Mouse (Mus musculus) thymus, adult 2 months (tissue): ENCODE data around the gene Isg20l2. TPM values are rescaled to one million over a fixed set of nuclear protein-coding genes. Genes with fewer than 3 reads are reported as not detected.
"Not testable (repeated sequence)": the region's sequence is repeated elsewhere in the genome, so short reads cannot be mapped to it uniquely, and the experiment has no call there.

Experiments
- DNase-seq: peaks from one replicate; pipeline ENCODE4 v3.0.0; 2021
- H3K27ac ChIP-seq: fragments of 200-500 bp; 2 replicates; pipeline ENCODE4 v1.5.1; 2012; ENCODE audit warnings: low read length, control low read depth; ENCODE audit not compliant: control insufficient read depth, insufficient read depth
- H3K27me3 ChIP-seq: fragments of 200-500 bp; 2 replicates; pipeline ENCODE4 v1.6.1; 2012; ENCODE audit warnings: mild to moderate bottlenecking, low read length, moderate library complexity, mixed read lengths; ENCODE audit not compliant: control insufficient read depth, insufficient read depth
- H3K36me3 ChIP-seq: fragments of 200-500 bp; 2 replicates; pipeline ENCODE4 v1.6.1; 2012; ENCODE audit warnings: mild to moderate bottlenecking, low read length, moderate library complexity; ENCODE audit not compliant: control insufficient read depth, insufficient read depth
- H3K4me1 ChIP-seq: fragments of 200-500 bp; replicated peaks from 2 replicates; pipeline ENCODE4 v1.6.1; 2012; ENCODE audit warnings: low read length; ENCODE audit not compliant: control insufficient read depth, insufficient read depth
- H3K4me3 ChIP-seq: fragments of 200-500 bp; 2 replicates; pipeline ENCODE4 v1.5.1; 2012; ENCODE audit warnings: mild to moderate bottlenecking, low read length, control low read depth, moderate library complexity; ENCODE audit not compliant: control insufficient read depth, insufficient read depth
- CTCF ChIP-seq: fragments of 200-500 bp; IDR thresholded peaks from 2 replicates; pipeline ENCODE4 v1.5.1; 2012; ENCODE audit warnings: mild to moderate bottlenecking, control low read depth, low read length, moderate library complexity, borderline replicate concordance; ENCODE audit not compliant: control insufficient read depth, poor library complexity, insufficient read depth; ENCODE audit errors: extremely low read depth
- POLR2A ChIP-seq: fragments of 200-500 bp; IDR thresholded peaks from 2 replicates; pipeline ENCODE4 v1.6.1; 2012; ENCODE audit warnings: mild to moderate bottlenecking, low read length, control low read depth, moderate library complexity; ENCODE audit not compliant: control insufficient read depth, poor library complexity, insufficient read depth; ENCODE audit errors: extremely low read depth
- whole genome bisulfite sequencing: fragments of 180-500 bp; shearing (Covaris S2); methylation state at CpG from one replicate; pipeline ENCODE4 v1.1.7; 2018; 5-methylcytosine and 5-hydroxymethylcytosine counted together
- polyA plus RNA-seq: library from polyadenylated mRNA; depleted of rRNA; stranded (reverse); fragments of >200 nt; gene quantifications from 2 replicates; pipeline ENCODE4 v1.2.3, GENCODE M21; 2012

Isg20l2 gene
- polyA plus RNA-seq, 1 experiment, result 31.6 TPM

DNA sequence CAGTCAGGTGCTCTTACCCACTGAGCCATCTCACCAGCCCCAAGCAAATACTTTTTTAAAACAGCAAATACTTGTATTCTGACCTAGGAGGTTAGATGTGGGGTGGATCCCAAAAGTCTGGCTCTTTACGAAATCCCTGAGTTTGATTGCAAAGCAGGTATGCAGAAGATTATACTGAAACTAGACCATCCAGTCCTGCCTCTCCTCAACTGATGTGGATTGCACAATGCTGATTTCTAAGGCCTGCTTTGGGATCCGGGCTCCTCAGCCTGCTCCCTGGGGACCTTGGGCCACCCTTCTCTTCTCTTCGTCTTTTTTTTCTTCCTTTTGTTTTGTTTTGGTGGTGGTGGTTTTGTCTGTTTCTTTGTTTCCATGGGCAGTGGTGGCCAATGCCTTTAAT lies 38.6 kb upstream of the Isg20l2 start:
- TF ChIP-seq POLR2A (no peak), CTCF (no peak)
- 91% methylated on average over 3 of the region's 3 CpGs for WGBS
- H3K27ac ChIP-seq, result no peak overlapping the region
- H3K27me3 ChIP-seq, result no peaks in the 10 kb centered on the region
- DNase-seq, result no peak
- H3K36me3 ChIP-seq, result no peaks in the 10 kb centered on the region
- H3K4me3 ChIP-seq, result no peak overlapping the region
- no peaks in the 10 kb centered on the region for H3K4me1 ChIP-seq

DNA sequence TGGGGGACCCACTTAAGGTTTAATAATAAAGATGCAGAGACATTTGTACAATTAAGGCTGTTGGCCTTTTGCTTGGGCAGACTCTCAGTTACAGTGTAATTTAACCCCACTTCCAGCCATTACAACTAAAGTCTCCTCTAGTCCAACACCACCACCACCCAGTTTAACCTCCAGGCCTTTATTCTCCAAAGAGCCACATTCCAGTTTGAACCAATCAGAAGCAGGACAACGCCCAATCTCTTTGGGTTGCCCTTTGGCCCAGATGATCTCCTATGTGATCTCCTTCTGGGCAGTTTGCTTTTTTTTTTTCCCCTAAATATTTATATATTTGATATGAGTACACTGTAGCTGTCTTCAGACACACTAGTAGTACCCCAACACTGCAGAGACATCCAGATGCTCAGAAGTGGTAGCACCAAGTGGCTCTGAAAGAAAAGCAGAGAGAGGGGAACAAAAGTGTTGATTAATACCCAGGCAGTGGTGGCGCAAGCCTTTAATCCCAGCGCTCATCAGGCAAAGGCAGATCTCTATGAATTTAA lies 36.7 kb upstream of the Isg20l2 start:
- no peak for DNase-seq
- Histone ChIP-seq H3K36me3 (no peaks in the 10 kb centered on the region), H3K27me3 (no peaks in the 10 kb centered on the region), H3K4me1 (no peaks in the 10 kb centered on the region), H3K4me3 (no peak overlapping the region), H3K27ac (no peak overlapping the region)
- 96% methylated on average over 3 of the region's 3 CpGs for WGBS
- no peak for TF ChIP-seq CTCF
- TF ChIP-seq POLR2A, result no peak

DNA sequence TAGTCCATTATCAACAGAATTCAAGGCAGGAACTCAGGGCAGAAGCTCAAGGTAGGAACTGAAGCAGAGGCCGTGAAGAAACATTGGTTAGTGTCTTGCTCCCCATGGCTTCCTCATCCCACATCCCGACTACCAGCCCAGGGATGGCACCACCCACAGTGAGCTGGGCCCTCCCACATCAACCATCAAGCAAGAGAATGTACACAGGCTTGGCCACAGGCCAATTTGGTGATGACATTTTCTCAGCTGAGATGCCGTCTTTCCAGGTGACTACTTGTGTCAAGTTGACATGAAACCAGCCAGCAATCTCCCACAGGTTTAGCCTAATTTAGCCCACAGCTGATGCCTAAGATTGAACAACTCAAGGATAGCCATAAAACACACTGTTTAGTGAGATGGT lies 30.8 kb upstream of the Isg20l2 start:
- 91% methylated on average over 3 of the region's 3 CpGs for WGBS
- H3K4me1 ChIP-seq, result no peaks in the 10 kb centered on the region

GRCm38 (mm10) chr3:87899776-87900175 lies 30.3 kb upstream of the Isg20l2 start:
- 99% methylated on average over 3 of the region's 3 CpGs for WGBS
- Histone ChIP-seq H3K36me3 (no peaks in the 10 kb centered on the region), H3K27ac (no peak overlapping the region), H3K4me1 (no peaks in the 10 kb centered on the region), H3K27me3 (no peaks in the 10 kb centered on the region), H3K4me3 (no peak overlapping the region)
- DNase-seq, result no peak
- TF ChIP-seq CTCF (no peak), POLR2A (no peak)

More for the DNA sequence above, 30.8 kb upstream of the Isg20l2 start:
- no peak for DNase-seq
- no peak for TF ChIP-seq CTCF
- no peak for TF ChIP-seq POLR2A
- H3K27ac ChIP-seq, result no peak overlapping the region
- no peak overlapping the region for H3K4me3 ChIP-seq
- H3K36me3 ChIP-seq, result no peaks in the 10 kb centered on the region
- no peaks in the 10 kb centered on the region for H3K27me3 ChIP-seq

DNA sequence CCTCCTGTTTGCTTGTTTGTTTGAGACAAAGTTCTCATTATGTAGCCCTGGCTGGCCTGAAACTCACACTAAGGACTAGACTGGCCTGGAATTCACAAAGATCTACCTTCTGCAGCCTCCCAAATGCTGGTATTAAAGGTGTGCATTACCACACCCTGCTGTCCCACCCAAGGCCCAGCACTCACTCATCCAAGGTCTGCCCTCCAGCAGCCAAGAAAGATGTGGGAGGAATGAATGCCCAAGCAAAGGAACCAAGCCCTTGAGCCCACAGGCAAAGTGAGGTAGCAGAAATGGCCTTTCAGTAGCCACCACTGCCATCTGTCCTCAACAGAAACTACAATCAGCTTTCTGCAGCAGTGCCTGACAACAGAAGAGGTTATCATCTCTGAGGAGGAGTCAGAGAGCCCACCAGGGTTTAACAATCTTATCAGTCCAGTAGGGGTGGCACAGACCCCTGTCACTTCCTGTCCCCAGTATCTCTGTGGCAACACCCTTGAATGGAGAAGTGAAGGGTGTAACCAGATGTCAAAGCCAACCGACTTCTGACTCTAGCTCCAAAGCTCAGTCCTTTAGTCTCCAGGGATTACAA lies 29.0 kb upstream of the Isg20l2 start:
- no peaks in the 10 kb centered on the region for H3K4me1 ChIP-seq
- no peaks in the 10 kb centered on the region for H3K36me3 ChIP-seq
- 13% methylated on average over 1 of the region's 1 CpGs for WGBS

GRCm38 (mm10) chr3:87901959-87902358 lies 28.2 kb upstream of the Isg20l2 start:
- DNase-seq, H3K27me3 ChIP-seq, H3K4me1 ChIP-seq, H3K4me3 ChIP-seq, H3K27ac ChIP-seq, H3K36me3 ChIP-seq: not testable (repeated sequence)
- 80% methylated on average over 6 of the region's 6 CpGs for WGBS

More for the DNA sequence above, 29.0 kb upstream of the Isg20l2 start:
- no peaks in the 10 kb centered on the region for H3K27me3 ChIP-seq
- TF ChIP-seq CTCF (no peak), POLR2A (no peak)
- H3K4me3 ChIP-seq, result no peak overlapping the region
- H3K27ac ChIP-seq, result no peak overlapping the region
- DNase-seq, result no peak

DNA sequence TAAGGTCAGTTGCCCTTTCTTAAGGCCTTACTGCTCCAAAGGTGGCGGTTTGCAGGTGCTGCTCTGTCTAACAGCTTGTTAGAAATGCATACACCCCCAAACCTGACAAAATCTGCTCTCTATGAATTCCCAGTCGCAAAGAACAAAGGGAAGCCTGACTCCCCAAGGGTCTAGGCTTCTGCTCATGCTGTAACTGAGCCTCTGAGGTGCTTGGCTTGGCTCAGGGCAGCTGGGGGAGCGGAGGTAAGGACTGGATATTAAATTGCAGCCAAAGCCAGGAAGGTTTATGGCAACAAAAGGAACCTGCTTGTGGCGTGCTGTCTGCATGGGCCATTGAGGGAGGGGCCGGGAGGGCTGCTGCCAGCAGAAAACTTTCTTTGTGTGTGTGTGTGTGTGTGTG lies 26.3 kb upstream of the Isg20l2 start:
- TF ChIP-seq POLR2A, result no peak
- no peak for TF ChIP-seq CTCF
- H3K27ac ChIP-seq, result no peak overlapping the region
- WGBS, result 90% methylated on average over 5 of the region's 5 CpGs
- no peak overlapping the region for H3K4me3 ChIP-seq
- DNase-seq, result no peak
- no peaks in the 10 kb centered on the region for H3K36me3 ChIP-seq
- H3K4me1 ChIP-seq, result peaks cover 16% of the 10 kb centered on the region
- no peaks in the 10 kb centered on the region for H3K27me3 ChIP-seq
